Mouse (Mus musculus) bone marrow, adult 2 months (tissue): ENCODE data around the gene Iqsec3.

ENCODE experiments used
- CTCF ChIP-seq: fragments of 200-500 bp; IDR thresholded peaks from 2 replicates; pipeline ENCODE4 v1.5.1; 2011; ENCODE audit warnings: low read length, control low read depth; ENCODE audit not compliant: control insufficient read depth, insufficient read depth
- POLR2A ChIP-seq: fragments of 200-500 bp; IDR thresholded peaks from 2 replicates; pipeline ENCODE4 v1.6.1; 2011; ENCODE audit warnings: low read depth, mild to moderate bottlenecking, control low read depth, low read length, borderline replicate concordance; ENCODE audit not compliant: control insufficient read depth

DNA sequence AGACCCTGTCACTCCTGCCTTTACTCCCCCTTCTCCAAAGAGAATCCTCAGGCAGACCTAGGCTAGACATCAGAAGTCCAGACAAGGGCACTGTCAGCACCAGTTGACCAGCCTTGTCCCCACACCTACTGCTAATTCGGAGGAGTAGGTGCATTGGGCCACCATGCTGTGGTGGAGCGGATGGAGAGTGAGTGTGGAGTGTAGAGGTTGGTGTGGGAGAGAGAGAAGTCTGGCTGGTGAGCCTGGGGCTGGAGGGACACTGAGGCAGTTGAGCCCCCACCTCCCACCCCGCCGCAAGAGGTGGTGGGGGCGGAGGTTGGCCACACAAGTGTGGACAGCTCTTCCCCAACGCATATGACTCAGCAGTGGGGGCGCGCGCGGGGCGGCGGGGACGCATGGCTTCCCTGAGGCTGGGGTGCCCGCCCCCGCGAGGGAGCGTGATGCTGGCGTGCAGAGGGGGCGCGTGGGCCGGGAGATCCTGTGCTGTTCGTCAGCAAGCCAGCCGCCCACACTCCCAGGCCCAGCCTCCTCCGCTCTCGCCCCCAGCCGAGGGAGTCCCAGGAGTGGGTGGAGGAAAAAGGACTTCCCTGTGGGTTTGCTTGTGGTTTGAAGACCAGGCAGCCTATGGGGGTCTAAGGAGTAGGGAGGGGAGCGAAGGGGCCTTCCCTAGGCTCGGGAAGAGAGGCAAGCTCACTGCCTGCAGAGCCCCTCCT, 10.7 kb downstream of the Iqsec3 start:
- TF ChIP-seq POLR2A (no peak), CTCF (no peak)
